Mouse (Mus musculus) gastrocnemius, postnatal 25 days (tissue): ENCODE results near the gene Tmem132c. TPM values are rescaled to one million over a fixed set of nuclear protein-coding genes. Genes with fewer than 3 reads are reported as not detected.

Experiments
- DNase-seq: peaks from one replicate; pipeline ENCODE4 v3.0.0; 2022
- total RNA-seq, 2 experiments: library from RNA; stranded (reverse); gene quantifications; 1 replicate in 1 of 2; 2 replicates in 1 of 2; pipeline ENCODE4 v1.2.3; 2021

Gene Tmem132c
- total RNA-seq, 2 experiments from 2014 or later: 0.15 to 0.40 TPM

- no peak for DNase-seq
These were observed 367.6 kb downstream of the Tmem132c start for GRCm38 (mm10) chr5:127609191-127609714.

DNA sequence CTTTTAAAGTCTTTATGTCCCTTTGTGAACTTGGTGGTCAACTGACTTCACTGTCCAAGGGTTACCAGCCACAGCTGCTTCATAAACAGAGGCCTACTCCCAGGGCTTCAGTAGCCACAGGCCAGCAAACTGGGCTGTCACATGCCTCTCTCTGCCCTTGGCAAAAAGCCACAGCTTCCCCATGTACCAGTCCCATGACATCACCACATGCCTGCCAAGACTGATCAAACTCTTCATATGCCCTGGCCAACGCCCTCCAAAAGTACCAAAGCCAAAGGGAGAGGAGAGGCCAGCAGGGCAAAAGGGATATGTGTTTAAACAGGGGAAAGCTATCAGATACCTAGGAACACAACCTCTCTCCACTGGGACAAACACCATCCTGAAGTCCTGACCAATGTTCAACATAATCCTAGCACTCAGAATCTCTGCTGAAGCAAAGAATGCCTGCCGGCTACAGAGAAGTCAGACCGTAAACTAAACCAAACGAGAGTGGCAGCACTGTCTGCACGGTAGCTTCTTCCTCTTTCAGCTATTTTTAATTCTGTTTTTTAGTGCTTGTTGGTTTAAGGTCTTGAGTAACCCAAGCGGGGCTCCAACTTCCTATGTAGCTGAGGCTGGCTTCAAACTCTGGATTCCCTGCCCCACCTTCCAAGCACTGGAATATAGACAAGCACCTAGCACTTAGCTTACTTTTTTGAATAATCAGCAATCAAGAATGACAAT, 369.3 kb downstream of the Tmem132c start:
- DNase-seq: peak; percentile 58

- no peak for DNase-seq
These were observed 370.3 kb downstream of the Tmem132c start for GRCm38 (mm10) chr5:127611881-127612280.

- DNase-seq: no peak
These were observed 370.8 kb downstream of the Tmem132c start for GRCm38 (mm10) chr5:127612397-127612796.
